Mouse (Mus musculus) cortical plate, adult 2 months (tissue): ENCODE data around the gene Gm10073. TPM values are rescaled to one million over a fixed set of nuclear protein-coding genes. Genes with fewer than 3 reads are reported as not detected.
"Not testable (repeated sequence)": the region's sequence is repeated elsewhere in the genome, so short reads cannot be mapped to it uniquely, and the experiment has no call there.

ENCODE experiments used
- H3K27ac ChIP-seq: fragments of 200-500 bp; 2 replicates; pipeline ENCODE4 v1.5.1; 2012; ENCODE audit warnings: low read length, control low read depth, inconsistent platforms; ENCODE audit not compliant: insufficient read depth
- H3K4me1 ChIP-seq: fragments of 200-500 bp; 2 replicates; pipeline ENCODE4 v1.6.1; 2011; ENCODE audit warnings: low read length; ENCODE audit not compliant: control insufficient read depth, insufficient read depth
- H3K4me3 ChIP-seq: fragments of 200-500 bp; 2 replicates; pipeline ENCODE4 v1.5.1; 2011; ENCODE audit warnings: mild to moderate bottlenecking, low read length, control low read depth; ENCODE audit not compliant: insufficient read depth
- CTCF ChIP-seq: fragments of 200-500 bp; IDR thresholded peaks from 2 replicates; pipeline ENCODE4 v1.5.1; 2011; ENCODE audit warnings: mild to moderate bottlenecking, control low read depth, low read length; ENCODE audit not compliant: insufficient read depth; ENCODE audit errors: extremely low read depth
- POLR2A ChIP-seq: fragments of 200-500 bp; IDR thresholded peaks from 2 replicates; pipeline ENCODE4 v1.6.1; 2011; ENCODE audit warnings: mild to moderate bottlenecking, low read length, control low read depth; ENCODE audit not compliant: insufficient read depth; ENCODE audit errors: extremely low read depth
- polyA plus RNA-seq: library from polyadenylated mRNA; depleted of rRNA; stranded (reverse); fragments of >200 nt; gene quantifications from 2 replicates; pipeline ENCODE4 v1.2.3, GENCODE M21; 2012

The Gm10073 gene
- polyA plus RNA-seq, 1 experiment = 124 TPM

- TF ChIP-seq POLR2A (no peak), CTCF (no peak)
- H3K4me3 ChIP-seq = no peak overlapping the region
- no peaks in the 10 kb centered on the region for H3K4me1 ChIP-seq
- H3K27ac ChIP-seq = no peak overlapping the region
Observed at GRCm38 (mm10) chr8:106610958-106611640, 37.8 kb upstream of the Gm10073 start.

- TF ChIP-seq POLR2A (no peak), CTCF (no peak)
- Histone ChIP-seq H3K4me3 (no peak overlapping the region), H3K27ac (no peak overlapping the region), H3K4me1 (no peaks in the 10 kb centered on the region)
Observed at GRCm38 (mm10) chr8:106609076-106609903, 36.0 kb upstream of the Gm10073 start.

GRCm38 (mm10) chr8:106608425-106608824, 35.2 kb upstream of the Gm10073 start:
- H3K27ac ChIP-seq = no peak overlapping the region
- no peak for TF ChIP-seq CTCF

GRCm38 (mm10) chr8:106607783-106608182, 34.5 kb upstream of the Gm10073 start:
- H3K4me3 ChIP-seq, H3K4me1 ChIP-seq, H3K27ac ChIP-seq: not testable (repeated sequence)

More at GRCm38 (mm10) chr8:106608425-106608824, 35.2 kb upstream of the Gm10073 start:
- Histone ChIP-seq H3K4me3 (no peak overlapping the region), H3K4me1 (no peaks in the 10 kb centered on the region)

- Histone ChIP-seq H3K27ac (no peak overlapping the region), H3K4me1 (no peaks in the 10 kb centered on the region), H3K4me3 (no peak overlapping the region)
- TF ChIP-seq CTCF (no peak), POLR2A (no peak)
Observed at GRCm38 (mm10) chr8:106606601-106607145, 33.4 kb upstream of the Gm10073 start.

GRCm38 (mm10) chr8:106606121-106606520, 32.9 kb upstream of the Gm10073 start:
- Histone ChIP-seq H3K27ac (no peak overlapping the region), H3K4me3 (no peak overlapping the region), H3K4me1 (no peaks in the 10 kb centered on the region)
- TF ChIP-seq CTCF (no peak), POLR2A (no peak)

- Histone ChIP-seq H3K4me3 (no peak overlapping the region), H3K4me1 (no peaks in the 10 kb centered on the region), H3K27ac (no peak overlapping the region)
- no peak for TF ChIP-seq POLR2A
- TF ChIP-seq CTCF = no peak
Observed at GRCm38 (mm10) chr8:106605657-106606056, 32.4 kb upstream of the Gm10073 start.

- no peak for TF ChIP-seq CTCF
- no peak for TF ChIP-seq POLR2A
- no peak overlapping the region for H3K27ac ChIP-seq
- no peaks in the 10 kb centered on the region for H3K4me1 ChIP-seq
- H3K4me3 ChIP-seq = no peak overlapping the region; the same call in 1 of the 2 replicates
Observed at GRCm38 (mm10) chr8:106603933-106604332, 30.7 kb upstream of the Gm10073 start.

- TF ChIP-seq POLR2A (no peak), CTCF (no peak)
- Histone ChIP-seq H3K27ac (no peak within 1 kb of the TSS), H3K4me3 (peak within 1 kb of the TSS; percentile 8; the same call in 1 of the 2 replicates), H3K4me1 (no peaks in the 10 kb centered on the region)
Observed at GRCm38 (mm10) chr8:106603131-106603819, 30.0 kb upstream of the Gm10073 start, which contains the start of gene Cdh1. Gene Cdh1 (plus strand): TSS chr8:106603351.
